Mouse (Mus musculus) megakaryocyte, adult 5-6 weeks (primary cell): ENCODE measurements around the gene Vmn1r26. TPM values are rescaled to one million over a fixed set of nuclear protein-coding genes. Genes with fewer than 3 reads are reported as not detected.
"Not testable (repeated sequence)": the region's sequence is repeated elsewhere in the genome, so short reads cannot be mapped to it uniquely, and the experiment has no call there.

Experiments
- ATAC-seq: 2 replicates; pipeline ENCODE4 v1.8.0; 2016; ENCODE audit warnings: mild to moderate bottlenecking, inconsistent platforms; ENCODE audit not compliant: poor library complexity, severe bottlenecking
- total RNA-seq, 2 experiments: library from RNA; stranded (forward) in 1 of 2; stranded (reverse) in 1 of 2; fragments of 153-499, 151-499 nt in 1 of 2; fragments of 221-1000, 200-1000 nt in 1 of 2; gene quantifications; 2 replicates each; pipeline versions ENCODE4 v1.2.3 to v1.2.4; 2015 to 2017

Gene Vmn1r26
- not detected in 2 replicates for total RNA-seq (2015)
- total RNA-seq (2017), result not detected in 2 replicates

DNA sequence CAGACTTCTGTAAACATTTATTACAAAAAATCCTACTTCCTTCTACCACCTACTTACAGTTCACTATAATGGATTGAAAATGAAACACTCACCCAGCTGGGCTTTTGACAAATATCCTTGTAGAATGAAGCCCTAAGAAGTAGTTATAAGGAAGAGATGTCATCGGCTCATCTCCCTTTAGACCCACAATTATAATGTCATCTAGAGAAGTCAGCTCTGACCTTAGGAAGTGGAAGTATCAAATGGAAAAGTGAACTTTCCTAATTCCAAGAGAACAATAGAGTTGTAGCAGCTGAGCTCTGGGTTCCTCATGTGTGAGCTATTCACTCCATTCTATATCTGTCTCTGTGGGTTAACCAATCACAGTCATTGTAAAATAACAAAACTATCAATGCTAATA, at the start of gene Vmn1r26:
Gene Vmn1r26 (minus strand): TSS at position 101 of the 400 bp plus-strand sequence.
- ATAC-seq, result no peak

DNA sequence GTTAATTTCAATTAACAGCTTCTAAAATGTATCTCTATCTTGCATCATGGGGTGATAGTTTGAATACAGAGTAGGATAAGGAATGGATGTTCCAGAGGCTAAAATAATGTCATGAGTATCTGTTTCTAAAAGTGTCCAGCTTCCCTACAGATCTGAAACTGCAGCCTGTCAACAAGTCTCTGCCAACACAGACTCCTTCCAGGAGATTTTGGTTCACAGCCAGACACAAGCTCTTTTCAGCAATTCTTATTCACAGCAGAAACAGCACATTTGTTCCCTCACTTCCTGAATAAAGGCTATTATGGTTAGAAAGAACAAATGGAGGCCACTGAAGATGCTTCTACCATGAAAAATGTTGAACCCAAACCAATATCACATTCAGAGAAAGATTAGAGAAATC, 29.1 kb upstream of the Vmn1r26 start:
- ATAC-seq, result no peak

DNA sequence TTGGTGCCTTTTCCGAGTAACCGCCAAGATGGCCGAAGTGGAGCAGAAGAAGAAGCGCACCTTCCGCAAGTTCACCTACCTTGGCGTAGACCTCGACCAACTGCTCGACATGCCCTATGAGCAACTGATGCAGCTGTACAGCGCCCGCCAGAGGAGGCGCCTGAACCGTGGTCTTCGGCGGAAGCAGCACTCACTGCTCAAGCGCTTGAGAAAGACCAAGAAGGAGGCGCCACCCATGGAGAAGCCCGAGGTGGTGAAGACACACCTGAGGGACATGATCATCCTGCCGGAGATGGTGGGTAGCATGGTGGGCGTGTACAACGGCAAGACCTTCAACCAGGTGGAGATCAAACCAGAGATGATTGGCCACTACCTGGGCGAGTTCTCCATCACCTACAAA, 2.5 kb upstream of the Vmn1r26 start:
- ATAC-seq, result not testable (repeated sequence)

DNA sequence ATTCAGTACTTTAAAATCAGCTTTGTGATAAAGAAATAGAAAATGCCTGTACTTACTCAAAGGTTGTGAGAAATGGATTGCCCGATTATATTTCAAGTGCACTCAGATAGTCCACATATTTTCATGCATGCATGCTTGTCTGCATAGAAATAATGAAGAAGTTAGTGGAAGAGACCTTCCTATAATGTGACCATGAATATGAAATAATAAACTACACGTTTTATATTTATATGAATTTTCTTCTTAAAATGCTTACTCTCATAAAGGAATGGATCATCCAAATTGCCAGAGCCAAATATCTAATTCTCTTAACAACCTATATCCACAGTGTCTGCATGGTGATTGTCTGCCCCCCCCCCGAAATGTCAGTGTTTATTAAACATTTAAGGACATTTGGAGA, 34.2 kb downstream of the Vmn1r26 start, which contains the start of gene Vmn1r25:
Gene Vmn1r25 (minus strand): TSS at position 101 of the 400 bp plus-strand sequence.
- no peak for ATAC-seq

DNA sequence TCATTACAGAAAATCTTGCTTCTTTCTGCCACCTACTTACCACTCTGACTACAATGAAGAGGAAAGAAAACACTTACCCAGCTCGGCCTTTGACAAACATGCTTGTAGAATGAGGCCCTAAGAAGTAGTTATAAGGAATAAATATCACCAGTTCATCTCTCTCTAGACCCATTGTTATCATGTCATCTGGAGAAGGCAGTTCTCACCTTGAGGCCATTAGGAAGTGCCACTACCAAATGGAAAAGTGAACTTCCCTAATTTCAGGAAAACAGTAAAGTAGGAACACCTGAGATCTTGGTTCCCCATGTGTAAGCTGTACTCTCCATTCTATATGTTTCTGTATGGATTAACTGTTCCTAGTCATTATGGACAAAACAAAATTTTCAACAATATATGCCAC, 53.6 kb downstream of the Vmn1r26 start, which contains the start of gene Vmn1r24:
Gene Vmn1r24 (minus strand): TSS at position 101 of the 400 bp plus-strand sequence.
- ATAC-seq, result not testable (repeated sequence)

Other genes with a start within 250 kb of the Vmn1r26 start
- 12.1 and 16.5 TPM in 2 replicates for gene Vopp1, start 190.0 kb downstream of the Vmn1r26 start, total RNA-seq (2015)
- gene Vopp1, start 190.0 kb downstream of the Vmn1r26 start, total RNA-seq (2017), result 14.4 and 16.3 TPM in 2 replicates
- gene Vmn1r21, start 164.8 kb downstream of the Vmn1r26 start, total RNA-seq (2015), result not detected in 2 replicates
- not detected in 2 replicates for gene Vmn1r21, start 164.8 kb downstream of the Vmn1r26 start, total RNA-seq (2017)
- not detected in 2 replicates for gene Vmn1r22, start 107.1 kb downstream of the Vmn1r26 start, total RNA-seq (2015)
- not detected in 2 replicates for gene Vmn1r22, start 107.1 kb downstream of the Vmn1r26 start, total RNA-seq (2017)
- not detected in 2 replicates for gene Vmn1r23, start 88.3 kb downstream of the Vmn1r26 start, total RNA-seq (2015)
- gene Vmn1r23, start 88.3 kb downstream of the Vmn1r26 start, total RNA-seq (2017), result not detected in 2 replicates
- not detected in 2 replicates for gene Vmn1r24, start 53.7 kb downstream of the Vmn1r26 start, total RNA-seq (2015)
- gene Vmn1r24, start 53.7 kb downstream of the Vmn1r26 start, total RNA-seq (2017), result not detected in 2 replicates
- not detected in 2 replicates for gene Vmn1r25, start 34.3 kb downstream of the Vmn1r26 start, total RNA-seq (2015)
- gene Vmn1r25, start 34.3 kb downstream of the Vmn1r26 start, total RNA-seq (2017), result not detected in 2 replicates
- not detected in 2 replicates for gene Vmn1r27, start 203.7 kb upstream of the Vmn1r26 start, total RNA-seq (2015)
- gene Vmn1r27, start 203.7 kb upstream of the Vmn1r26 start, total RNA-seq (2017), result not detected in 2 replicates
- gene Vmn1r28, start 246.9 kb upstream of the Vmn1r26 start, total RNA-seq (2015), result not detected in 2 replicates
- not detected in 2 replicates for gene Vmn1r28, start 246.9 kb upstream of the Vmn1r26 start, total RNA-seq (2017)